Mouse (Mus musculus) midbrain, embryonic 10.5 days (tissue): ENCODE measurements at regions not wholly inside any gene's neighbourhood (a gene's known extent, or its start where the extent isn't known, plus 50 kb on each side); places are given as distances from the start of the nearest gene placed in this dataset.

Source experiments
- DNase-seq: peaks from one replicate; pipeline ENCODE4 v3.0.0-alpha.2; 2017; ENCODE audit warnings: low spot score
- H3K27ac ChIP-seq: fragments of 300-500 bp; sonication (generic); replicated peaks from 2 replicates; pipeline ENCODE4 v1.5.1; 2016; ENCODE audit warnings: mild to moderate bottlenecking
- H3K27me3 ChIP-seq: fragments of 300-500 bp; sonication (generic); 2 replicates; pipeline ENCODE4 v1.6.1; 2016; ENCODE audit warnings: low read depth, mild to moderate bottlenecking; ENCODE audit not compliant: poor library complexity, severe bottlenecking
- H3K36me3 ChIP-seq: fragments of 300-500 bp; sonication (generic); 2 replicates; pipeline ENCODE4 v1.6.1; 2016; ENCODE audit warnings: mild to moderate bottlenecking, moderate library complexity
- H3K4me1 ChIP-seq: fragments of 300-500 bp; sonication (generic); 2 replicates; pipeline ENCODE4 v1.6.1; 2016
- H3K4me3 ChIP-seq: fragments of 300-500 bp; sonication (generic); 2 replicates; pipeline ENCODE4 v1.5.1; 2016; ENCODE audit warnings: mild to moderate bottlenecking, moderate library complexity
- H3K9me3 ChIP-seq: fragments of 300-500 bp; sonication (generic); replicated peaks from 2 replicates; pipeline ENCODE4 v1.6.1; 2016; ENCODE audit warnings: mild to moderate bottlenecking
- WGBS: fragments of 180-500 bp; shearing (Covaris S2); methylation state at CpG from one replicate; pipeline ENCODE4 v1.1.7; 2016; 5-methylcytosine and 5-hydroxymethylcytosine counted together

DNA sequence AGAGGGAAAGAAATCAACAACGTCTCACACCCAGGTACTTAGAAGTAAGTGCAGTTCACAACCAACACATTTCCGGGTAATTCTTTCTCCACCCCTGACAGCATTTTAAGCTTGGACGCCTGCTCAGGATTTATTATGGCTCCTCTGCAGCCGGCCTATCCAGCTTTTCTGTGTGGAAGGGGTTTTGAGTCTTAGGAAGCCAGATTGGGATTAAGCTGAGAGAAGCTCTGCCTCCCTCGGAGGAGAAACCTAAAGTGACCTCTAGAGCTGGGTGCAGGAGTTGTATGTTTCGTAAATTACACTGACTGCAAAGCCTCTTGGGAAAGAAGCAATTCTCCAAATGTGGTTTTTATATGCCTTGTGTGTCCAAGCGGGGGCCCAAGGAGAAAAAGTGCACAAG is 96.6 kb upstream of the Aldh1a3 start:
- Histone ChIP-seq H3K36me3 (no peaks in the 10 kb centered on the region), H3K4me3 (no peak overlapping the region), H3K4me1 (no peaks in the 10 kb centered on the region), H3K27me3 (no peaks in the 10 kb centered on the region), H3K9me3 (no peaks in the 10 kb centered on the region), H3K27ac (no peak overlapping the region)
- WGBS = 74% methylated on average over 7 of the region's 7 CpGs
- no peak for DNase-seq

DNA sequence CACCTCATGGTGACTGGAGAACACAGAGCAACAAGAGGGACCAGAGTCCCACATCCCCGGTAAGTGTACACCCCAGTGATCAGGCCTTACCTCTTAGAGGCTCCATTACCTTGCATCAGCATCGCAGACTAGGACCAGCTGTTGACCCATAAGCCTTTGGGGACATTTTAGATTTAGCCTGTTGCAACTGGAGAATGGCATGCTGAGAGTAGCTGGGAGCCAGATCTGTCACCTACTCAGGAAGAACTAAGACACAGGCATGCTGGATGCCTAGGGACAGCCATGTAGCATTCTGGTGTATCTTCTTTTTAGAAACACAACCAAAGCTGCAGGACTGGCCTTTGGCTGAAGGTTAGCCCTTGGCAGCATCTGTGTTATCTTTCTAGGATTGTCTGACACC is 94.2 kb upstream of the Aldh1a3 start:
- 96% methylated on average over 2 of the region's 2 CpGs for WGBS
- no peak for DNase-seq

DNA sequence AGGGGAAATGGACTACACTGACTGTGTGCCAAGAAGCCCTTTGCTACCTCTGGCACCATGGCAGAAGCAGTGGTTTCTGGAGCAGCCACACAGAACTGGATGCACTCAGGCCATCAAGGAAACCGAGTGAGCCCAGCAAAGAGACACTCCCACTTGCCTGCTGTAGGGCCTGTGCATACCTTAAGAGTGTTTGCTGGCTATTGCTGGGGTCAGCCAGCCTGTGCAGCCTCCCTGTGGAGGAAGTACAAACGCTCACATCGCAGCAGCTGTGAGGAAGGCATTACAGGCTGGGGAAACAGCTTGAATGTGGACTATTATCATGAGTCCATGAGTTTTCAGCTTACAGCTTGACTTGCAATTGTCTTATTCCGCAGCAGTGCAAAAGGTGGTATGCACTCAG is 88.8 kb upstream of the Aldh1a3 start:
- peak; percentile 9 for DNase-seq
- no peak overlapping the region for H3K27ac ChIP-seq
- H3K4me3 ChIP-seq = no peak overlapping the region
- no peaks in the 10 kb centered on the region for H3K36me3 ChIP-seq
- no peaks in the 10 kb centered on the region for H3K4me1 ChIP-seq
- H3K9me3 ChIP-seq = no peaks in the 10 kb centered on the region; the same call in 1 of the 2 replicates
- WGBS = 52% methylated on average over 4 of the region's 4 CpGs
- no peaks in the 10 kb centered on the region for H3K27me3 ChIP-seq

More for the DNA sequence above, 94.2 kb upstream of the Aldh1a3 start:
- H3K4me1 ChIP-seq = no peaks in the 10 kb centered on the region
- H3K9me3 ChIP-seq = no peaks in the 10 kb centered on the region
- H3K27ac ChIP-seq = no peak overlapping the region
- no peak overlapping the region for H3K4me3 ChIP-seq
- H3K27me3 ChIP-seq = no peaks in the 10 kb centered on the region
- no peaks in the 10 kb centered on the region for H3K36me3 ChIP-seq

DNA sequence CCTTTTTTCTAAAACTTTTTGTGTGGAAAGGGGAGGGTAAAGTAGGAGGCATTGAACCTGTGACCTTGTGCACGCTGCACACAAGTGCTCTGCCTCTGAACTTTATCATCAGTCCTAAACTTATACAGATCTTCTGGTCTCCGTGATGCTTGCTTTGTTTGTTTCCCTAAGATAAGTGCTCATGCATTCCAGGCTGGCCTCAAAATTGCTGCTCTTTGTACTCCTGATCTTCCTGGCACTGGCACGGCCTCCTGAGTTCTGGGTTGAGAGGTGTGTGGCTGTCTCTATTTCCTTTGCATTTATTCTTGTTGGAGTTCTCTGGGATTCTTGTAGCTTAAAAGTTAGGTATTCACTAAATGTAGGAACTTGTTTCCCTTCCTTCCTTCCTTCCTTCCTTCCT is 86.1 kb upstream of the Aldh1a3 start:
- Histone ChIP-seq H3K4me1 (no peaks in the 10 kb centered on the region), H3K4me3 (no peak overlapping the region), H3K27me3 (no peaks in the 10 kb centered on the region), H3K9me3 (no peaks in the 10 kb centered on the region; the same call in 1 of the 2 replicates), H3K36me3 (no peaks in the 10 kb centered on the region), H3K27ac (no peak overlapping the region)
- peak; percentile 1 for DNase-seq
- 67% methylated on average over 3 of the region's 3 CpGs for WGBS

DNA sequence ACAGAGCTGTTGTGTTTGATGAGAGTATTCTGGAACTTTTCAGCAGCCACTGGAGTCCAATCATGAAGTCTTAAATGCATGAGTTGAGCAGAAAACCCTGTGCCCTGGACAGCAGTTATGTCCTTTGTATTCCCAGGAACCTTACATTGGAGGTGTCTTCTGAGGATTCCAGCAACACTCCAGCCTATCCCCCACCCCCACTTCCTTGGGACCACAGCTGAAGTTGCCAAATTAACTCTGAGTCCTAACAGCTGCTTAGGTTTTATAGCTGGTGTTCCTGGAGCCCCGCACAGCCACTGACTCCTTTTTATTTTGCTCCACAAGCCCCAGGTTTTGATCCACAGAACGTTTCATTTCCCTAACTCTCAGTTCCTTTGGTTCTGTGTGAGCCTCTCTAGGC is 78.4 kb upstream of the Aldh1a3 start:
- 81% methylated on average over 2 of the region's 2 CpGs for WGBS
- no peaks in the 10 kb centered on the region for H3K27me3 ChIP-seq

DNA sequence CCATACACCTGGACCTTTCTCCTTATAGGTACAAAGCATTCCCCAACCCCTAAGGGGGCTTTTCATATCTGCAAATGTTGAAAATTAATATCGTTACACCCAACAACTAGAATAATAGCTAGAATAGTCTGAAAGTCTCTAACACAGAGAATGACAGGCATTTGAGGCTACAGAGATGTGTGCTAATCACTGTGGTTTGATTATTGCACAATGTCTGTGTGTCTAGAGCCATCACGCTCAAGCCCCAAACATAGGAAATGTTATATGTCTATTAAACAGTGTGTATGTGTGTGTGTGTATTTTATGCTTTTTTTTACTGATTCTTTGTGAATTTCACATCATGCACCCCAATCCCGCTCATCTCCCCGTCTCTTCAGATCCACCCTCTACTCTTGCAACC is 77.2 kb upstream of the Aldh1a3 start:
- Histone ChIP-seq H3K27ac (no peak overlapping the region), H3K4me3 (no peak overlapping the region), H3K27me3 (no peaks in the 10 kb centered on the region), H3K9me3 (no peaks in the 10 kb centered on the region; the same call in 1 of the 2 replicates), H3K36me3 (no peaks in the 10 kb centered on the region), H3K4me1 (no peaks in the 10 kb centered on the region)
- DNase-seq = no peak
- 99% methylated on average over 4 of the region's 4 CpGs for WGBS

More for the DNA sequence above, 78.4 kb upstream of the Aldh1a3 start:
- Histone ChIP-seq H3K36me3 (no peaks in the 10 kb centered on the region), H3K4me3 (no peak overlapping the region), H3K4me1 (no peaks in the 10 kb centered on the region), H3K9me3 (no peaks in the 10 kb centered on the region; the same call in 1 of the 2 replicates), H3K27ac (no peak overlapping the region)
- no peak for DNase-seq

DNA sequence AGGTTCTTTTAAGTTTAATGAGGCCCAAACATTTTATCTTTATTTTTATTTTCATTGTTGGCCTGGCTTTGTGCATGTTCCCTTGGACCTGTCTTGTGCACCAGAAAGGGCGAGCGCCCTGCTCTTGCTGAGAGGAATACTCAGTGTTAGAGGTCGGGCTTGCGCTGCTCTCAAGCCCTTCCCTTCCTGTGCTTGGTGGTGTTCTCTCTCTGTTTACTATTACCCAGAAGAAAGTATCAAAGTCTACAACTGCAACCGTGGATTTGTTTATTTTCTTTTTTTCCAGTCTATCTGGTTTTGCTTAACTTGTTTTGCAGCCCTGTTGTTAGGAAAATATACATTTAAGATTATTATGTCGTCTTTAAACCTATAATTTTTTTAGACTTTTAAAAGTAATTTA is 74.1 kb upstream of the Aldh1a3 start:
- no peaks in the 10 kb centered on the region for H3K27me3 ChIP-seq
- H3K9me3 ChIP-seq = no peaks in the 10 kb centered on the region
- no peaks in the 10 kb centered on the region for H3K4me1 ChIP-seq
- DNase-seq = no peak
- no peak overlapping the region for H3K27ac ChIP-seq
- no peak overlapping the region for H3K4me3 ChIP-seq
- no peaks in the 10 kb centered on the region for H3K36me3 ChIP-seq
- WGBS = 75% methylated on average over 6 of the region's 6 CpGs

DNA sequence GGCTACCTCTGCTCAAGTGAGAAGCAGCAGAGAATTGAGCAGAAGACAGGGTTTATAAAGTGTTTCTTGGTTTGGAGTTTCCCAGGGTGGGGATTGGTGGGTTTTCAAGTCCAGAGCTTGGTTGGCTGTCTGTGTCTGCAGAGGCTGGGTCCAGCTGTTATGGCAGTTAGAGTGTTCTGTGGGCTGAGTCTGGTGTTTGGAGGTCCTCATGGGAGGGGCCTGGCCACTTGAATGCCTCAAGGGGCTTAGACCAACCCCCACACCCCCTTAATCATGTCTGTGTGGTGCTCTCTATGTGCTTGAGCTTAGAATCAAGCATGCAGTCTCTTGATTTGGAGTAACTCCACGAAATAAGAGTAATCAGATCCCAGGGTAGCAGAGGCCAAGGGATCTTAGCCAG is 70.2 kb upstream of the Aldh1a3 start:
- 60% methylated on average over 1 of the region's 1 CpGs for WGBS
- no peaks in the 10 kb centered on the region for H3K27me3 ChIP-seq
- no peaks in the 10 kb centered on the region for H3K9me3 ChIP-seq
- no peak overlapping the region for H3K4me3 ChIP-seq
- peaks cover 2% of the 10 kb centered on the region; the same call in 1 of the 2 replicates for H3K4me1 ChIP-seq
- DNase-seq = no peak
- H3K36me3 ChIP-seq = no peaks in the 10 kb centered on the region
- no peak overlapping the region for H3K27ac ChIP-seq

DNA sequence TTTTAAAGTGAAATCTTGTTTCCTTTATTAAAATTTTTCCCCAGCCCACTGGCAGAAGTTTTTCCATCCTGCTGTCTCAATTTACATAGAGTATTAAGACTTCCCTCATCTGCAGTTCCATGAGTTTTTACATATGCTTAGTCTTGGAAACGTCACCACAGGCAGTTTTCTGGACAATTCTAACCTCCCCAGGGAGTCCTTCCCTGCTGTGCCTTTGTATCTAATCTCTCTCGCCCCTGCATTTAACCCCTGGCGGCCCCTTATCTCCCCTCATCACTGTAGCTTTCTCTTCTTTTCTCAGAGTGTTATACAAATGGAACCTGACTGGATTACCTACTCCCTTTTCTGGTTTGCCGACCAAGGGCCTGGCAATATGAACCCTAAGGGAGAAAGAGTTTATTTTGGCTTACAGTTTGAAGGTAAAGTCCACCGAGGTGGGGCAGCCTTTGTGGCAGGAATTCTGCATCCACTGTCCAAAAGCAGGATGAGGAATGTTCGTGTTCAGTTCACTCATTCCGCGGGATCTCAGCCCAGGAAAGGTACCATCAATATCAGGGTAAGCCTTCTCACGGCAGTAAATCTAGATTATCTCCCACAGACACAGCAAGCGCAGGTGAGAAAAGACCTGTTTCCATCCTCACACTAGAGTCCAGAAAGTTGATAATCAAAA is 66.0 kb upstream of the Aldh1a3 start:
- Histone ChIP-seq H3K9me3 (no peaks in the 10 kb centered on the region), H3K4me3 (no peak overlapping the region), H3K27me3 (no peaks in the 10 kb centered on the region), H3K27ac (no peak overlapping the region), H3K36me3 (no peaks in the 10 kb centered on the region), H3K4me1 (peaks cover 2% of the 10 kb centered on the region; the same call in 1 of the 2 replicates)
- DNase-seq = no peak
- 72% methylated on average over 10 of the region's 10 CpGs for WGBS

DNA sequence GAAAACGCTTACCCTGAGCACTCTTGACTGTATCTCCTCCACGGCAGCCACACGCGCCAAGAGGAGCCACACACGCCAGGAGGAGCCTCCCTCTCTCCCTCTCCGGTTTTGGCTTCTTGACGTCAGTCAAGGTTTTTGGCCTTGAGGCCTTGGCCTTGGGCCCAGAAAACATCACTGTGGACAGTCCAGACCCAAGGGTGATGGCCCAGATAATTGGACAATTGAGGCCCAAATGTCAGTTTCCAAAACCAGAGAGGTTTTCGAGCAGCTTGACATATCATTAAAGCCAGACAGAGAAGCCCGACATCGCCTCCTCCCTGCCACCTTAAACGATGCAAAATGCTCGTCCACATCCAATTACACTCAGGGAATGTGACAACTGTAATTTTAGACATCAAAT is 65.4 kb upstream of the Aldh1a3 start:
- Histone ChIP-seq H3K4me1 (peaks cover 2% of the 10 kb centered on the region; the same call in 1 of the 2 replicates), H3K27ac (no peak overlapping the region), H3K4me3 (no peak overlapping the region), H3K36me3 (no peaks in the 10 kb centered on the region), H3K9me3 (no peaks in the 10 kb centered on the region), H3K27me3 (no peaks in the 10 kb centered on the region)
- no peak for DNase-seq
- 88% methylated on average over 12 of the region's 12 CpGs for WGBS

DNA sequence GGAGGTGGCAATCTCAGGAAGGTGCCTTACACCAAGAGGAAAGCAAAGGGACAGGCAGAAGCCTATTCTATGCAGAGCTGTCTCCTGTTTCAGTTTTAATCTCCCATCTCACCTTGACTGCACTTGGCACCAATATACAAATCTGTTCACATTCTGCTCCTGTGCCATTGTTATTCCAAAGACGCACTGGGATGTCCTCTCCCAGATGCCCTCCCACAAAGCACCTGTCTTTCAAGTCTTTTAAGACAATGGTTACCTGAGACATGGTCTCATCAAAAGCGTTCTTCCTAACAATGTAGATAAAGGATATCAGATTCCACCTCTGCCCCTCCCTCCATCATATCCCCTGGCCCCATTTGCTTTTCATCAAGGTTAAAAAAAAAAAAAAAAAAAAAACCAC is 64.2 kb upstream of the Aldh1a3 start:
- Histone ChIP-seq H3K9me3 (no peaks in the 10 kb centered on the region), H3K27ac (no peak overlapping the region), H3K27me3 (no peaks in the 10 kb centered on the region), H3K4me3 (no peak overlapping the region), H3K36me3 (no peaks in the 10 kb centered on the region), H3K4me1 (peaks cover 2% of the 10 kb centered on the region; the same call in 1 of the 2 replicates)
- no peak for DNase-seq
- 68% methylated on average over 2 of the region's 2 CpGs for whole genome bisulfite sequencing

DNA sequence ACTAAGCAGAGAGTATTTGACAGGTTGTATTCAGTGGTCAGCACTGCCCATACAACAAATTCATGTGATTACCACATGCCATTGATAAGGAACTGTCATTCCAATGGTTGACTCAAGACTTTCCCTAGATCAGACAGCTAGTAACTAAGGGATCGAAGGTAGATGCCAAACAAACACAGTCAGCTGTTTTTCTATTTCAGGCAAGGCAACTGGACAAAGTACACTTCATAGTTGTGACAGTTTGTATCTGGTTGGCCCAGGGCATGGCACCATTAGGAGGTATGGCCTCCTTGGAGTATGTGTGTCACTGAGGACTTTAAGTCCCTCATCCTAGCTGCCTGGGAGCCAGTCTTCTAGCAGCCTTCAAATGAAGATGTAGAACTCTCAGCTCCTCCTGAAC is 62.8 kb upstream of the Aldh1a3 start:
- H3K36me3 ChIP-seq = no peaks in the 10 kb centered on the region
- peaks cover 2% of the 10 kb centered on the region; the same call in 1 of the 2 replicates for H3K4me1 ChIP-seq
- H3K27me3 ChIP-seq = no peaks in the 10 kb centered on the region
- no peaks in the 10 kb centered on the region for H3K9me3 ChIP-seq
- no peak for DNase-seq
- WGBS = 98% methylated on average over 1 of the region's 1 CpGs
- no peak overlapping the region for H3K27ac ChIP-seq
- no peak overlapping the region for H3K4me3 ChIP-seq

DNA sequence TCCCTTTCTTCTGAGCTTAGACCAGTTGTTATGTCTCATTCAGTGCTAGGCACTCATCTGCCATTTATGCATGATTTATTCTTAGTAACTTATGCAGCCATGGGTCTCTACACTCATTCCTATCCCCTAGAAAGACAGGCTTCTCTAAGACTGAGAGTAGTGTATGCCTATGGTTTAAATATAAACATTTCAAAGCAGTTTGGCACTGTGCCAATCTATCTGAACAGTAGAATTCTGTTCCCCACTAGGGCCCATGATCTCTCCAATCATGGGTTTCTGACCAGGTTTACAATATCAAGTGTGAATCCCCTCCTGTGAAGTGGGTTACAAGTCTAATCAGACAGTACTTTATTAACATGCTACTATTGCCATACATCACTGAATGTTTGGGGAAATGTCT is 60.4 kb upstream of the Aldh1a3 start:
- Histone ChIP-seq H3K27me3 (no peaks in the 10 kb centered on the region), H3K4me3 (no peak overlapping the region), H3K36me3 (no peaks in the 10 kb centered on the region), H3K9me3 (no peaks in the 10 kb centered on the region), H3K4me1 (no peaks in the 10 kb centered on the region), H3K27ac (no peak overlapping the region)
- DNase-seq = no peak

DNA sequence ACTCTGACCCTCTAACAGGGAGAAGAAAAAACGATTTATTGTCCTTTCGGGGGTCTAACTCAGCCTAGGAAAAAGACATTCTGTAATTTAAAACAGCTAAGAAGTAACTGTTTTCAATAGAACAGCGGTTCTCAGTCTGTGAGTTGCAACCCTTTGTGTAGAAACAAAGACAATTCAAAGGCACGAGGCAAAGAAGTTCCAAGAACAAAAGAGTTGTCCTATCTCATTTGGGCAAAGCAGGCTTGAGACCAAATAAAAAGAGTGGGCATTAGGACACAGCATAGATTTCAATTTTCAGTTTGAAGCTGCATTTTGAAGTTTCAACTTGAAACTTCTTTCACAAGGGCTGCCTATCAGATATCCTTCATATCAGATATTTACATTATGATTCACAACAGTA is 53.1 kb upstream of the Aldh1a3 start:
- Histone ChIP-seq H3K4me3 (no peak overlapping the region), H3K36me3 (no peaks in the 10 kb centered on the region), H3K27ac (0 out of 2 replicates have a peak overlapping the region, but pooled peaks have one; percentile 10), H3K4me1 (peaks cover 31% of the 10 kb centered on the region), H3K9me3 (no peaks in the 10 kb centered on the region), H3K27me3 (peaks cover 21% of the 10 kb centered on the region)
- DNase-seq = no peak
- WGBS = 20% methylated on average over 4 of the region's 4 CpGs
